Mouse (Mus musculus) hindbrain, embryonic 12.5 days (tissue): ENCODE results near the gene Pou2f1. TPM values are rescaled to one million over a fixed set of nuclear protein-coding genes. Genes with fewer than 3 reads are reported as not detected.

Source experiments
- ATAC-seq: fragments of 200-750 bp; cut with Nextera tagmentation; 2 replicates; pipeline ENCODE4 v1.8.0; 2017; ENCODE audit warnings: moderate TSS enrichment; ENCODE audit not compliant: low FRiP score
- H3K27ac ChIP-seq: fragments of 300-500 bp; sonication (generic); 2 replicates; pipeline ENCODE4 v1.5.1; 2016; ENCODE audit warnings: mild to moderate bottlenecking
- H3K27me3 ChIP-seq: fragments of 300-500 bp; sonication (generic); 2 replicates; pipeline ENCODE4 v1.6.1; 2016; ENCODE audit warnings: mild to moderate bottlenecking
- H3K36me3 ChIP-seq: fragments of 300-500 bp; sonication (generic); 2 replicates; pipeline ENCODE4 v1.6.1; 2016; ENCODE audit warnings: mild to moderate bottlenecking
- H3K4me1 ChIP-seq: fragments of 300-500 bp; sonication (generic); 2 replicates; pipeline ENCODE4 v1.6.1; 2016
- H3K4me2 ChIP-seq: fragments of 300-500 bp; sonication (generic); replicated peaks from 2 replicates; pipeline ENCODE4 v1.6.1; 2016; ENCODE audit warnings: mild to moderate bottlenecking
- H3K4me3 ChIP-seq: fragments of 300-500 bp; sonication (generic); 2 replicates; pipeline ENCODE4 v1.5.1; 2016; ENCODE audit warnings: mild to moderate bottlenecking
- H3K9ac ChIP-seq: fragments of 300-500 bp; sonication (generic); 2 replicates; pipeline ENCODE4 v1.6.1; 2016; ENCODE audit warnings: mild to moderate bottlenecking, moderate library complexity
- H3K9me3 ChIP-seq: fragments of 300-500 bp; sonication (generic); replicated peaks from 2 replicates; pipeline ENCODE4 v1.6.1; 2016; ENCODE audit warnings: mild to moderate bottlenecking
- WGBS: fragments of 180-500 bp; shearing (Covaris S2); methylation state at CpG from one replicate; pipeline ENCODE4 v1.1.7; 2016; 5-methylcytosine and 5-hydroxymethylcytosine counted together
- polyA plus RNA-seq: library from polyadenylated mRNA; unstranded; fragments of >200 nt; fragmentation: Nextera tagmentation; extraction: Ambion mirVana; gene quantifications from 2 replicates; pipeline ENCODE4 v1.2.1, GENCODE M21; 2016

Pou2f1 gene
- polyA plus RNA-seq, 1 experiment from 2014 or later = 21.0 TPM

DNA sequence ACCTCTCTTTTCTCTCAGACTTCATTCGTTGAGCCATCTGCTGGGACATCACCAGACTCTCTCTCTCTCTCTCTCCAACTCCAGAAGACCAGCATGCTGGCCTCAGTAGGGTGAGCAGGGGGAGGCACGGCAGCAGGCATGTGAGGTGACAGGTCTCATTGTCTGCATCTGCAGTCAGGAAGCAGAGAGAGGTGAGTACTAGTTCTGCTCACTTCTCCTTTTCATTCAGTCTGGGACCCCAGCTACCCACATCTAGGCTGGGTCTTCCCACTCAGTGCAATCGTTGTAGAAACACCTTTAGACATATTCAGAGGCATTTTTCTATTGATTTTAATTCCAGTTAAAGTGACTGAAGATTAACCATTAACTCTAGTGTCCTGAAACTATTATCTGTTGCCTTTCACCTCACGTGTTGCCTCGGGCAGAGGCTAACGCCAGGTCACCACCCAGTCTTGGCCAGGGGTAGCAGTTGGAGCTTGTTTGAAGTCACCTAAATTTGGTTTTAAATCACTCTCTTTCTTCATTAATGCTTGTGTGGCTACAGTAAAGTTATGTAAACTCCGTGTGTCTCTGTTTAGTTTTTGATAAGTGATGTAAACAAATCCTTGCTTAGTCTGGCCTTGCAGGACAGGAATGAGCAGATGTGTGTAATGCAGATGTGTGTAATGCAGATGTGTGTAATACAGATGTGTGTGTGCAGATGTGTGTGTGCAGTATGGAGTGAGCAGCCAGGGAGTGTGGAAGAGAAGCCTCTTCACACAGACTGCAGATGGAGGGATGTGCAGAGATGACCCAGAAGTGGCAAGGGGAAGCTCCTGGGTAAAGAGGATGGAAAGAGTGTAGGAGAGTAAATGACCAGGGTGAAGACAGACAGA, 29.4 kb upstream of the Pou2f1 start:
- Histone ChIP-seq H3K27me3 (no peaks in the 10 kb centered on the region), H3K9ac (no peak overlapping the region), H3K4me3 (no peak overlapping the region), H3K36me3 (no peaks in the 10 kb centered on the region), H3K9me3 (no peaks in the 10 kb centered on the region), H3K27ac (no peak overlapping the region), H3K4me1 (no peaks in the 10 kb centered on the region; the same call in 1 of the 2 replicates), H3K4me2 (no peak overlapping the region)
- no peak for ATAC-seq
- 63% methylated on average over 7 of the region's 7 CpGs for WGBS

GRCm38 (mm10) chr1:166023981-166024380, 21.5 kb upstream of the Pou2f1 start:
- Histone ChIP-seq H3K27me3 (no peaks in the 10 kb centered on the region), H3K4me3 (no peak overlapping the region), H3K36me3 (no peaks in the 10 kb centered on the region), H3K9me3 (no peaks in the 10 kb centered on the region), H3K4me2 (no peak overlapping the region), H3K9ac (no peak overlapping the region), H3K4me1 (no peaks in the 10 kb centered on the region), H3K27ac (no peak overlapping the region)
- WGBS = 24% methylated on average over 4 of the region's 4 CpGs
- no peak for ATAC-seq

DNA sequence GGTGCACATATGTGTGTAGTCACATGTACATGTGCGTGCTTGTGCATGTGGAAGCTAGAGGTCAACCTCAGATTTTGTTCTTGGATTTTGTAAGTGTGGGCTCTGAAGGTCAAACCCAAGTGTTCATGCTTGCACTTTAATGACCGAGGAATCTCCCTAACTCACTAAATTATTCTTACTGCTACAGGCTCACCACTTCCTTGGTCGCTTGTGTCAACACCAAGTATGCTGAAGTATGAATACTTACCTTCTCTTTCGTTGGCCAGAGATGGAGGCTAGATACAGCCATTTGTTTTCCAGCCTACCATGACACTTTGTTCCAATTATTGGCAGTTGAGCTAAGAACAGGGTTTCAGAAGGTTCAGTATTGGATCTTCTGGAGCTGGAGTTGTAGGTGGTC, 14.7 kb upstream of the Pou2f1 start:
- no peak overlapping the region for H3K4me3 ChIP-seq
- H3K27me3 ChIP-seq = no peaks in the 10 kb centered on the region
- no peaks in the 10 kb centered on the region for H3K36me3 ChIP-seq
- H3K4me2 ChIP-seq = no peak overlapping the region
- H3K9me3 ChIP-seq = no peaks in the 10 kb centered on the region
- no peak overlapping the region for H3K9ac ChIP-seq
- H3K4me1 ChIP-seq = no peaks in the 10 kb centered on the region
- no peak for ATAC-seq
- 92% methylated on average over 4 of the region's 4 CpGs for WGBS
- no peak overlapping the region for H3K27ac ChIP-seq

DNA sequence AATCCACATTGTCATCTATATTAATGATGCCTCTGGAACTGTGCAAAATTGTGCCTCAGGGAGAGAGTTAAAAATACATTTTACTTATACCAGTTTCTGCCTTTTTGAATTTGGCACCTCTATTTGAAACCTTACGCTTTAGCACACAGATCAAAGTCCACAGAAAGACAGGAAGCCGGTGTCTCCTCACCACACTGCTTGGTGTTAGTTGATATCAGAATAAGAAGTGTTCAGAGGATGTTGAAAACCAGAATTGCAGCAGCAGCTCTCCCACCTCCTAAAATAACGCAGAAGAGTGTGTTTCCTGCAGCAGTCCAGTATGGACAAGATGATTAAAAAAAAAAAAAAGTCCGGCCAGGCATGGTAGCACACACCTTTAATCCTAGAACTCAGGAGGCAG, 13.8 kb upstream of the Pou2f1 start:
- Histone ChIP-seq H3K36me3 (no peaks in the 10 kb centered on the region), H3K9ac (no peak overlapping the region), H3K4me2 (no peak overlapping the region), H3K4me3 (no peak overlapping the region), H3K27me3 (no peaks in the 10 kb centered on the region), H3K27ac (no peak overlapping the region), H3K9me3 (no peaks in the 10 kb centered on the region), H3K4me1 (no peaks in the 10 kb centered on the region)
- WGBS = 70% methylated on average over 4 of the region's 4 CpGs
- ATAC-seq = no peak

DNA sequence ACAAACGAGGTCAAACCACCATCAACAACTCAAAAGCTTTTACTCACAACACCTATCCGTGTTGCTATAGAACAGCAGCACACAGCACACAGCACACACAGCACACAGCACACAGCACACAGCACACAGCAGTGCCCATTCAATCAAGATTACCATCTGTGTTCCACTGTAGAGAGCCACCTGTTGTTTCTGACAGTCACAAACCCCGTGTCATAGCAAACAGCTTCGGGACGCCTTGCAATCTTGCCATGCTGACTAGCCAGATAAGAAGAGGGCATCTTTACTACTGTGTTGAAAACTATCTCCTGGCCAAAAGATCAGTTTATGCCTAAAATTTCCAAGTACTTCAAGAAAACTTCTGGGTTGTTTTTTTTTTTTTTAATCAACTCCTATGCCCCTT, 12.1 kb upstream of the Pou2f1 start:
- H3K4me1 ChIP-seq = no peaks in the 10 kb centered on the region
- ATAC-seq = no peak
- H3K27ac ChIP-seq = no peak overlapping the region
- WGBS = 62% methylated on average over 5 of the region's 5 CpGs
- H3K9me3 ChIP-seq = no peaks in the 10 kb centered on the region
- no peaks in the 10 kb centered on the region for H3K36me3 ChIP-seq
- H3K9ac ChIP-seq = no peak overlapping the region
- H3K27me3 ChIP-seq = no peaks in the 10 kb centered on the region
- H3K4me3 ChIP-seq = no peak overlapping the region
- H3K4me2 ChIP-seq = no peak overlapping the region

GRCm38 (mm10) chr1:166010106-166010505, 7.6 kb upstream of the Pou2f1 start:
- WGBS = 96% methylated on average over 1 of the region's 1 CpGs
- no peaks in the 10 kb centered on the region for H3K4me1 ChIP-seq
- H3K4me3 ChIP-seq = no peak overlapping the region
- H3K36me3 ChIP-seq = no peaks in the 10 kb centered on the region
- H3K9ac ChIP-seq = no peak overlapping the region
- no peaks in the 10 kb centered on the region for H3K9me3 ChIP-seq
- no peak overlapping the region for H3K27ac ChIP-seq
- no peak for ATAC-seq
- no peaks in the 10 kb centered on the region for H3K27me3 ChIP-seq
- H3K4me2 ChIP-seq = no peak overlapping the region

- Histone ChIP-seq H3K36me3 (no peaks in the 10 kb centered on the region), H3K4me1 (no peaks in the 10 kb centered on the region), H3K9ac (no peak overlapping the region), H3K4me3 (no peak overlapping the region), H3K27me3 (no peaks in the 10 kb centered on the region), H3K27ac (no peak overlapping the region), H3K4me2 (no peak overlapping the region), H3K9me3 (no peaks in the 10 kb centered on the region)
- 88% methylated on average over 5 of the region's 5 CpGs for WGBS
- no peak for ATAC-seq
These were observed 6.3 kb upstream of the Pou2f1 start for GRCm38 (mm10) chr1:166008634-166009350.

GRCm38 (mm10) chr1:166007026-166007425, 4.5 kb upstream of the Pou2f1 start:
- ATAC-seq = no peak
- Histone ChIP-seq H3K4me2 (no peak overlapping the region), H3K4me3 (no peak overlapping the region), H3K9ac (no peak overlapping the region), H3K27me3 (no peaks in the 10 kb centered on the region), H3K27ac (no peak overlapping the region), H3K36me3 (no peaks in the 10 kb centered on the region), H3K9me3 (no peaks in the 10 kb centered on the region), H3K4me1 (no peaks in the 10 kb centered on the region)
- 73% methylated on average over 3 of the region's 3 CpGs for WGBS

GRCm38 (mm10) chr1:166003181-166004022, 924 bp upstream of the Pou2f1 start:
- Histone ChIP-seq H3K36me3 (no peaks in the 10 kb centered on the region), H3K27ac (peak overlapping the region; percentile 76), H3K27me3 (no peaks in the 10 kb centered on the region), H3K4me2 (peak overlapping the region; percentile 64), H3K4me3 (peak overlapping the region; percentile 98), H3K4me1 (peaks cover 8% of the 10 kb centered on the region), H3K9ac (peak overlapping the region; percentile 53), H3K9me3 (no peaks in the 10 kb centered on the region)
- peak; percentile 78 for ATAC-seq
- under 1% methylated on average over 60 of the region's 61 CpGs for WGBS

GRCm38 (mm10) chr1:166001904-166002489, 481 bp downstream of the Pou2f1 start:
- ATAC-seq = peak; percentile 64
- no peaks in the 10 kb centered on the region for H3K27me3 ChIP-seq
- peak overlapping the region; percentile 86 for H3K4me2 ChIP-seq
- 2% methylated on average over 65 of the region's 70 CpGs for WGBS
- H3K9me3 ChIP-seq = no peaks in the 10 kb centered on the region
- H3K9ac ChIP-seq = peak overlapping the region; percentile 99
- H3K36me3 ChIP-seq = no peaks in the 10 kb centered on the region
- peak overlapping the region; percentile 98 for H3K4me3 ChIP-seq
- H3K27ac ChIP-seq = peak overlapping the region; percentile 96
- H3K4me1 ChIP-seq = peaks cover 8% of the 10 kb centered on the region

DNA sequence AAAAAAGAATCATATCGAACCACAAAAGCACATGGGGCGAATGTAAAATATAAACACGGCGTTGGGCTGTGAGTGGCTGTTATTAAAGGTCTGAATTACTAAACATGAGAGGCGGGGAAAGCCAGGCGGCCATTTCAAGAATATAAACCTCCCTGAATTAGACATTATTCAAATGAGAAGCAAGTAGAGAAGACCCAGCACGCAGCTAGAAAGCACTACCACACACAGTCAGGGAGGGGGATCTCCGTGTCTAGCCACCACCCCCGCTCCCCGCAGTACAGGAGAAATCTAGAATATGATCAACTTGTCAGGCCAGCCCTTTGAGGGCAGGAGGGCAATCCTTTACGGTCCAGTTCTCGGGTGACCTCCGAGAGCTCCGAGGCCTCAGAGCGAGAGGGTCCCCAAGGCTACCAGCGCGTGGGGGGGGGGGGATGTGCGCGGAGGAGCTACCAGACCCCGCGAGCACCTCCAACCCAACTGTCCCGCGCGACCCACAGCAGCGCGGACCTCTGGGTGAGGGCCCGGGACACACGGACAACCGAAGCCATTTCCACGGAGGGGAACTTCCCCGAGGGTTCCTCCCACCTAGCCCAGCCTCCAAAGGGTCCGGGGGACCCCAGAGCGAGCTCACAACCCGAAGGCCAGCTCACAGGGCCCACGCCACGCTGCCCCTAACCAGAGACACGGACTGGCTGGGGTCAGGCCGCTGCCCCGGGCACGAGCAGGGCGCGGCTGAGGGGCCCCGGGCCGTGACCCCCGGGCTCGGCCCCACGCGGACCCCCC, 1.2 kb downstream of the Pou2f1 start:
- H3K27ac ChIP-seq = peak overlapping the region; percentile 96
- H3K36me3 ChIP-seq = no peaks in the 10 kb centered on the region
- peaks cover 8% of the 10 kb centered on the region for H3K4me1 ChIP-seq
- peak overlapping the region; percentile 98 for H3K4me3 ChIP-seq
- no peaks in the 10 kb centered on the region for H3K9me3 ChIP-seq
- peak; percentile 21 for ATAC-seq
- H3K27me3 ChIP-seq = no peaks in the 10 kb centered on the region
- peak overlapping the region; percentile 86 for H3K4me2 ChIP-seq
- WGBS = 2% methylated on average over 45 of the region's 48 CpGs
- H3K9ac ChIP-seq = peak overlapping the region; percentile 99
